Mouse (Mus musculus) limb, embryonic 13.5 days (tissue): ENCODE data around the gene Grm3. TPM values are rescaled to one million over a fixed set of nuclear protein-coding genes. Genes with fewer than 3 reads are reported as not detected.
A peak's percentile ranks its signal among the peaks of the same experiment; 100 is the strongest.

Experiments used
- ATAC-seq: fragments of 200-750 bp; cut with Nextera tagmentation; 2 replicates; pipeline ENCODE4 v1.8.0; 2017; ENCODE audit warnings: low read depth, moderate number of reproducible peaks, moderate TSS enrichment; ENCODE audit not compliant: low FRiP score
- H3K27ac ChIP-seq: fragments of 300-500 bp; sonication (generic); 2 replicates; pipeline ENCODE4 v1.5.1; 2015; ENCODE audit warnings: inconsistent platforms, mild to moderate bottlenecking, moderate library complexity
- H3K27me3 ChIP-seq: fragments of 300-500 bp; sonication (generic); 2 replicates; pipeline ENCODE4 v1.6.1; 2015; ENCODE audit warnings: mild to moderate bottlenecking, inconsistent platforms
- H3K36me3 ChIP-seq: fragments of 300-500 bp; sonication (generic); 2 replicates; pipeline ENCODE4 v1.6.1; 2015; ENCODE audit warnings: inconsistent platforms, mild to moderate bottlenecking, moderate library complexity
- H3K4me1 ChIP-seq: fragments of 300-500 bp; sonication (generic); 2 replicates; pipeline ENCODE4 v1.6.1; 2015; ENCODE audit warnings: inconsistent platforms
- H3K4me2 ChIP-seq: fragments of 300-500 bp; sonication (generic); replicated peaks from 2 replicates; pipeline ENCODE4 v1.6.1; 2015; ENCODE audit warnings: inconsistent platforms, mild to moderate bottlenecking, moderate library complexity
- H3K4me3 ChIP-seq: fragments of 300-500 bp; sonication (generic); 2 replicates; pipeline ENCODE4 v1.5.1; 2015; ENCODE audit warnings: moderate library complexity, mild to moderate bottlenecking, inconsistent platforms
- H3K9ac ChIP-seq: fragments of 300-500 bp; sonication (generic); 2 replicates; pipeline ENCODE4 v1.6.1; 2015; ENCODE audit warnings: mild to moderate bottlenecking, inconsistent platforms
- H3K9me3 ChIP-seq: fragments of 300-500 bp; sonication (generic); 2 replicates; pipeline ENCODE4 v1.6.1; 2016; ENCODE audit warnings: inconsistent platforms
- WGBS: fragments of 180-500 bp; shearing (Covaris S2); methylation state at CpG from one replicate; pipeline ENCODE4 v1.1.7; 2015; 5-methylcytosine and 5-hydroxymethylcytosine counted together
- polyA plus RNA-seq: library from polyadenylated mRNA; unstranded; fragments of >200 nt; fragmentation: Nextera tagmentation; extraction: Ambion mirVana; gene quantifications from 2 replicates; pipeline ENCODE4 v1.2.1, GENCODE M21; 2015

Grm3 gene
- 0.70 and 0.90 TPM in 2 replicates for polyA plus RNA-seq

- Histone ChIP-seq H3K27ac (no peak within 1 kb of the TSS), H3K4me1 (peaks cover 16% of the 10 kb centered on the region), H3K27me3 (peaks cover 30% of the 10 kb centered on the region), H3K9me3 (no peaks in the 10 kb centered on the region), H3K9ac (peak within 1 kb of the TSS; percentile 62), H3K4me3 (peak within 1 kb of the TSS; percentile 47), H3K36me3 (no peaks in the 10 kb centered on the region), H3K4me2 (peak within 1 kb of the TSS; percentile 91)
- WGBS = 1% methylated on average over 25 of the region's 25 CpGs
- ATAC-seq = peak; percentile 48
Observed at GRCm38 (mm10) chr5:9724956-9725600, at the start of gene Grm3. TSS of gene Grm3 (minus strand) at chr5:9725170.

GRCm38 (mm10) chr5:9755751-9756150 is 30.8 kb upstream of the Grm3 start:
- Histone ChIP-seq H3K27ac (no peak overlapping the region), H3K27me3 (no peaks in the 10 kb centered on the region), H3K4me3 (no peak overlapping the region), H3K9me3 (no peaks in the 10 kb centered on the region), H3K4me1 (no peaks in the 10 kb centered on the region), H3K4me2 (no peak overlapping the region), H3K36me3 (no peaks in the 10 kb centered on the region), H3K9ac (no peak overlapping the region)
- ATAC-seq = no peak
- WGBS = 66% methylated on average over 2 of the region's 2 CpGs

- no peak overlapping the region for H3K4me3 ChIP-seq
Observed at GRCm38 (mm10) chr5:9748184-9748583, 23.2 kb upstream of the Grm3 start.

DNA sequence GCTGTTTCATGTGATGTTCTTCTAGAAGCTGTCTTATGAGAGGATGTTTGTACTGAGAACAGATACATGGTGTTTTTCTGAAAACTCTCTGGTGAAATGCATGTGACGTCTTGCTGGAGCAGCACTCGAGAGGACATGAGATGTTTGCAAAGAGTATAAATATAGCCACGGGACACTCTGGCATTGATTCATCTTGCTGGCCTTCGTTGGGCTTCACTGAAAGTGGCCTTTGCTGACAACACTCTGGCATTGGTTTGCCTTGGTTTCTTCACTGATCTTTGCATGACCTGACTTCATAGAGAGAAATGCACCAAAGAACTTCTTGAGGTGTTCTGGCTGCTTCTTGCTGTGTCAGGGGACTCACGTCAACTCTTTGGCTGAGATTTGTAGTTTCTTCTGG is 19.1 kb upstream of the Grm3 start:
- H3K36me3 ChIP-seq = no peaks in the 10 kb centered on the region
- H3K4me3 ChIP-seq = no peak overlapping the region
- H3K4me2 ChIP-seq = no peak overlapping the region
- 90% methylated on average over 5 of the region's 5 CpGs for WGBS
- no peak for ATAC-seq
- no peaks in the 10 kb centered on the region for H3K4me1 ChIP-seq
- H3K9me3 ChIP-seq = no peaks in the 10 kb centered on the region
- H3K9ac ChIP-seq = no peak overlapping the region
- no peak overlapping the region for H3K27ac ChIP-seq
- no peaks in the 10 kb centered on the region for H3K27me3 ChIP-seq

More at GRCm38 (mm10) chr5:9748184-9748583, 23.2 kb upstream of the Grm3 start:
- no peak overlapping the region for H3K4me2 ChIP-seq
- no peak overlapping the region for H3K9ac ChIP-seq
- H3K4me1 ChIP-seq = no peaks in the 10 kb centered on the region
- no peaks in the 10 kb centered on the region for H3K27me3 ChIP-seq
- H3K27ac ChIP-seq = no peak overlapping the region
- WGBS = 65% methylated on average over 5 of the region's 5 CpGs
- no peak for ATAC-seq
- no peaks in the 10 kb centered on the region for H3K36me3 ChIP-seq
- no peaks in the 10 kb centered on the region for H3K9me3 ChIP-seq

- Histone ChIP-seq H3K9me3 (no peaks in the 10 kb centered on the region), H3K4me2 (peak overlapping the region; percentile 91), H3K27me3 (peaks cover 30% of the 10 kb centered on the region), H3K36me3 (no peaks in the 10 kb centered on the region), H3K27ac (no peak overlapping the region), H3K4me3 (peak overlapping the region; percentile 47), H3K4me1 (peaks cover 16% of the 10 kb centered on the region), H3K9ac (peak overlapping the region; percentile 62)
- under 1% methylated on average over 22 of the region's 22 CpGs for WGBS
- peak; percentile 88 for ATAC-seq
Observed at GRCm38 (mm10) chr5:9725601-9726268, 765 bp upstream of the Grm3 start.

DNA sequence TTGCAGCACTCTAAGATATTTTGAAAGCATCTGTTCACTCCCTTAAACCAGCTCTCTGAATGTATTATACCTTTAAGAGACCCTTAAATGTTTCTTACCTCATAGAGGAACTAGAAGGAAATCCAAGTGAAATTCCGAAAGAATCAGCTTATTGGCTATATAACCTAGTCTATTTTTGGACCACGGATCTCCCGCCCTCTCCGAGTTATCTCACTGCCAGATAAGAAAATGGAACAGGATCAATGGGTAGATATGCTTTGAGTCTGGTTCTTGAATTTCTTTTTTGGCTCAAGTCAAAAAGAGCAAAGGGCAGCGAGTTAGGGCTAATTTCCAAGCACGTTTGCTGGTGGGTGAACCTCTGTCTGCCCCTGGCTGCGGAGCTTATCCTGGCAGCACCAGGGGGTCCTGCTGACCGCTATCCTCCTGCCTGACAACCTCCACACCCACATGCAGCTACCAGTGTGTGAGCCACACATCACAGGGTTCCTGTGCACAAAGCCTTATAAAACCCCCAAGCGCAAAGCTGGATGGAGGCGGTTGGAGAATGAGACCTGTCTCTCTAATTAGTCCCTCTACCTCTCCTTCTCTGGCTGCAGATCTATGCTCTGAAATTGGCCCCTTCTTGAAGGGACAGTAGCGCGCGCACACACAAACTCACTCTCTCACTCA is 549 bp downstream of the Grm3 start:
- Histone ChIP-seq H3K9me3 (no peaks in the 10 kb centered on the region), H3K27me3 (peaks cover 30% of the 10 kb centered on the region), H3K36me3 (no peaks in the 10 kb centered on the region), H3K4me3 (peak overlapping the region; percentile 47), H3K4me1 (peaks cover 16% of the 10 kb centered on the region), H3K4me2 (peak overlapping the region; percentile 91), H3K27ac (no peak overlapping the region), H3K9ac (peak overlapping the region; percentile 62)
- ATAC-seq = peak; percentile 16; the same call in 1 of the 2 replicates
- WGBS = 13% methylated on average over 13 of the region's 13 CpGs

- H3K9me3 ChIP-seq = no peaks in the 10 kb centered on the region
- peaks cover 16% of the 10 kb centered on the region for H3K4me1 ChIP-seq
- H3K36me3 ChIP-seq = no peaks in the 10 kb centered on the region
- no peak overlapping the region for H3K9ac ChIP-seq
- no peak overlapping the region for H3K4me2 ChIP-seq
- no peak for ATAC-seq
- H3K27ac ChIP-seq = no peak overlapping the region
- peaks cover 30% of the 10 kb centered on the region for H3K27me3 ChIP-seq
- no peak overlapping the region for H3K4me3 ChIP-seq
Observed at GRCm38 (mm10) chr5:9721136-9721535, 3.8 kb downstream of the Grm3 start.

- Histone ChIP-seq H3K36me3 (no peaks in the 10 kb centered on the region), H3K4me2 (no peak overlapping the region), H3K27me3 (no peaks in the 10 kb centered on the region), H3K9ac (no peak overlapping the region), H3K27ac (no peak overlapping the region), H3K4me1 (no peaks in the 10 kb centered on the region), H3K4me3 (no peak overlapping the region), H3K9me3 (no peaks in the 10 kb centered on the region; the same call in 1 of the 2 replicates)
- 86% methylated on average over 5 of the region's 5 CpGs for WGBS
- ATAC-seq = no peak
Observed at GRCm38 (mm10) chr5:9716295-9716694, 8.7 kb downstream of the Grm3 start.

- Histone ChIP-seq H3K4me1 (no peaks in the 10 kb centered on the region), H3K27me3 (no peaks in the 10 kb centered on the region), H3K9me3 (no peaks in the 10 kb centered on the region), H3K4me3 (no peak overlapping the region), H3K27ac (no peak overlapping the region), H3K9ac (no peak overlapping the region), H3K4me2 (no peak overlapping the region), H3K36me3 (no peaks in the 10 kb centered on the region)
- no peak for ATAC-seq
- 83% methylated on average over 1 of the region's 1 CpGs for WGBS
Observed at GRCm38 (mm10) chr5:9707096-9707495, 17.9 kb downstream of the Grm3 start.

DNA sequence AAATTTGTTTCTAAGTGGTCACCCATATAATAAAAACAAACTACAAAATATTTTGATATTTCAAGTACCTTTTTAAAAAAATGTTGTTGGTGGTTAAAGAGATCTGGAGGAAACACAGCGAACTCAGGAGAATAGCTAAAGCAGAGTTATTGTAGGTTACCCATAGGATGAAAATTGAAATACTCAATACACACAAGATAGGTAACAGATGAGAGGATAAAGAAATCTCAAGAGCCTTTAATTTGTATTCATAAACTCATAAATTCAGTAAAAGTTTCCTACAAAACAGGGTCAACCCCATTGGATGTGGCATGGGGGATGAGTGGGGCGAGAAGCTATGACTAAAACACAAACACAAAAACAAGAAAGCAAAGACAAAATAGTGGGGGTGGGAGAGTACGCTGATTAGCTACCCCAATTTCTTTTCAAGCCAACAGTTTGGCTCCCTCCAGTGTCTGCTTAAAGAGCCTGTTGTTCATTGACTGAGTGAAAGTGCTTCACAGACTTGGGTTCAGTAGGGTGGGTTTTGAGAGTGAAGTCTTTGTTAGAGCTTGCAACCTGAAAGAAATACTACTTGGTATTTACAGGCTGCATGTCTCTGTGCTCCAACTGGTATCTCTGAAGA is 21.5 kb downstream of the Grm3 start:
- no peak overlapping the region for H3K4me3 ChIP-seq
- H3K9me3 ChIP-seq = no peaks in the 10 kb centered on the region
- no peak overlapping the region for H3K9ac ChIP-seq
- ATAC-seq = no peak
- WGBS = 58% methylated on average over 3 of the region's 3 CpGs
- H3K27me3 ChIP-seq = no peaks in the 10 kb centered on the region
- H3K4me1 ChIP-seq = no peaks in the 10 kb centered on the region
- no peak overlapping the region for H3K4me2 ChIP-seq
- no peak overlapping the region for H3K27ac ChIP-seq
- no peaks in the 10 kb centered on the region for H3K36me3 ChIP-seq

GRCm38 (mm10) chr5:9702656-9703384 is 22.1 kb downstream of the Grm3 start:
- Histone ChIP-seq H3K4me1 (no peaks in the 10 kb centered on the region), H3K27ac (no peak overlapping the region), H3K9me3 (no peaks in the 10 kb centered on the region), H3K4me2 (no peak overlapping the region), H3K4me3 (no peak overlapping the region), H3K36me3 (no peaks in the 10 kb centered on the region), H3K9ac (no peak overlapping the region), H3K27me3 (no peaks in the 10 kb centered on the region)
- ATAC-seq = no peak
- 28% methylated on average over 3 of the region's 3 CpGs for WGBS
